Mouse (Mus musculus) liver, embryonic 11.5 days (tissue): ENCODE measurements at regions not wholly inside any gene's neighbourhood (a gene's known extent, or its start where the extent isn't known, plus 50 kb on each side); places are given as distances from the start of the nearest gene placed in this dataset.

Source experiments
- ATAC-seq: fragments of 200-750 bp; cut with Nextera tagmentation; replicated peaks from 2 replicates; pipeline ENCODE4 v1.8.0; 2017; ENCODE audit warnings: moderate number of reproducible peaks, mild to moderate bottlenecking, moderate TSS enrichment, moderate library complexity; ENCODE audit not compliant: low FRiP score
- DNase-seq: peaks from one replicate; pipeline ENCODE4 v3.0.0-alpha.2; 2017; ENCODE audit warnings: low spot score
- H3K27ac ChIP-seq: fragments of 300-500 bp; sonication (generic); 2 replicates; pipeline ENCODE4 v1.5.1; 2014; ENCODE audit warnings: mild to moderate bottlenecking, low read depth, low read length, control low read depth
- H3K27me3 ChIP-seq: fragments of 300-500 bp; sonication (generic); replicated peaks from 2 replicates; pipeline ENCODE4 v1.6.1; 2014; ENCODE audit warnings: low read length, mixed read lengths; ENCODE audit not compliant: control insufficient read depth, insufficient read depth
- H3K36me3 ChIP-seq: fragments of 300-500 bp; sonication (generic); 2 replicates; pipeline ENCODE4 v1.6.1; 2014; ENCODE audit warnings: mild to moderate bottlenecking, low read length, moderate library complexity, mixed read lengths; ENCODE audit not compliant: control insufficient read depth, insufficient read depth
- H3K4me1 ChIP-seq: fragments of 300-500 bp; sonication (generic); replicated peaks from 2 replicates; pipeline ENCODE4 v1.6.1; 2014; ENCODE audit warnings: low read length, mixed read lengths; ENCODE audit not compliant: control insufficient read depth, insufficient read depth
- H3K4me2 ChIP-seq: fragments of 300-500 bp; sonication (generic); 2 replicates; pipeline ENCODE4 v1.6.1; 2014; ENCODE audit warnings: mild to moderate bottlenecking, control low read depth, moderate library complexity
- H3K4me3 ChIP-seq: fragments of 300-500 bp; sonication (generic); 2 replicates; pipeline ENCODE4 v1.5.1; 2014; ENCODE audit warnings: low read depth, low read length, control low read depth
- H3K9ac ChIP-seq: fragments of 300-500 bp; sonication (generic); 2 replicates; pipeline ENCODE4 v1.6.1; 2014; ENCODE audit warnings: low read depth, low read length, control low read depth
- H3K9me3 ChIP-seq: fragments of 300-500 bp; sonication (generic); 2 replicates; pipeline ENCODE4 v1.6.1; 2016; ENCODE audit warnings: low read length, inconsistent platforms, mixed read lengths; ENCODE audit not compliant: control insufficient read depth
- WGBS: fragments of 180-500 bp; shearing (Covaris S2); extraction: QIAGEN DNeasy Blood & Tissue Kit; methylation state at CpG from one replicate; pipeline ENCODE4 v1.1.7; 2014; 5-methylcytosine and 5-hydroxymethylcytosine counted together

GRCm38 (mm10) chr5:74864540-74865157 is 161.9 kb upstream of the Lnx1 start:
- no peak overlapping the region for H3K4me2 ChIP-seq
- no peaks in the 10 kb centered on the region for H3K9me3 ChIP-seq
- no peaks in the 10 kb centered on the region for H3K4me1 ChIP-seq
- 69% methylated on average over 6 of the region's 6 CpGs for WGBS
- H3K27me3 ChIP-seq, result no peaks in the 10 kb centered on the region; the same call in 1 of the 2 replicates
- H3K27ac ChIP-seq, result no peak overlapping the region
- H3K36me3 ChIP-seq, result no peaks in the 10 kb centered on the region
- no peak for DNase-seq
- no peak for ATAC-seq
- H3K4me3 ChIP-seq, result no peak overlapping the region
- no peak overlapping the region for H3K9ac ChIP-seq

GRCm38 (mm10) chr5:74861297-74861696 is 158.6 kb upstream of the Lnx1 start:
- Histone ChIP-seq H3K9ac (no peak overlapping the region), H3K4me1 (no peaks in the 10 kb centered on the region)
- ATAC-seq, result no peak

DNA sequence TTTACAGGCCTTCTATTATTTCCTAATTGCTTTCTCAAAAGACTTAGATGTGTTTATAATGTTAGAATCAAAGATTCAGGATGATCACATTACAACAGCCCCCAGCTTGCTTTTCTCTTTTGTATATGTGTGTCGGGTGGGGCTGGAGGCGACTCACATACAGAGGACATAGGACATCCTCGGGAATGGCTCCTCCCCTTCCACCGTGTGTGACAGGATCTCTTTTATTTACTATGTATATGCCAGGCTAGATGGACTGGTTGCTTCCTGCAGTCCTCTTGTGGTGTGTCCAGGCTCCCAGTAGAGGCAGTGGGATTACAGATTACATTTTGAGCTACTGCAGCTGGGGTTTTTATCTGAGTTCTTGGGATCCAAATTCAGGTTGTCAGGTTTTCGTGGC is 155.1 kb upstream of the Lnx1 start:
- no peak overlapping the region for H3K4me3 ChIP-seq
- no peaks in the 10 kb centered on the region for H3K27me3 ChIP-seq
- DNase-seq (no peak), ATAC-seq (no peak)
- H3K27ac ChIP-seq, result no peak overlapping the region
- no peaks in the 10 kb centered on the region for H3K36me3 ChIP-seq
- no peaks in the 10 kb centered on the region for H3K9me3 ChIP-seq
- no peaks in the 10 kb centered on the region for H3K4me1 ChIP-seq
- no peak overlapping the region for H3K9ac ChIP-seq
- H3K4me2 ChIP-seq, result no peak overlapping the region
- 58% methylated on average over 5 of the region's 5 CpGs for WGBS

More at GRCm38 (mm10) chr5:74861297-74861696, 158.6 kb upstream of the Lnx1 start:
- DNase-seq, result no peak
- Histone ChIP-seq H3K4me3 (no peak overlapping the region), H3K4me2 (no peak overlapping the region), H3K27me3 (no peaks in the 10 kb centered on the region; the same call in 1 of the 2 replicates), H3K36me3 (no peaks in the 10 kb centered on the region), H3K27ac (no peak overlapping the region), H3K9me3 (no peaks in the 10 kb centered on the region)
- 51% methylated on average over 2 of the region's 2 CpGs for WGBS

GRCm38 (mm10) chr5:74857161-74857560 is 154.4 kb upstream of the Lnx1 start:
- no peaks in the 10 kb centered on the region for H3K27me3 ChIP-seq
- no peak overlapping the region for H3K9ac ChIP-seq
- WGBS, result 80% methylated on average over 11 of the region's 11 CpGs
- H3K4me1 ChIP-seq, result no peaks in the 10 kb centered on the region
- no peak for DNase-seq
- H3K36me3 ChIP-seq, result no peaks in the 10 kb centered on the region
- H3K27ac ChIP-seq, result no peak overlapping the region
- ATAC-seq, result no peak
- no peak overlapping the region for H3K4me3 ChIP-seq
- no peaks in the 10 kb centered on the region for H3K9me3 ChIP-seq
- no peak overlapping the region for H3K4me2 ChIP-seq

DNA sequence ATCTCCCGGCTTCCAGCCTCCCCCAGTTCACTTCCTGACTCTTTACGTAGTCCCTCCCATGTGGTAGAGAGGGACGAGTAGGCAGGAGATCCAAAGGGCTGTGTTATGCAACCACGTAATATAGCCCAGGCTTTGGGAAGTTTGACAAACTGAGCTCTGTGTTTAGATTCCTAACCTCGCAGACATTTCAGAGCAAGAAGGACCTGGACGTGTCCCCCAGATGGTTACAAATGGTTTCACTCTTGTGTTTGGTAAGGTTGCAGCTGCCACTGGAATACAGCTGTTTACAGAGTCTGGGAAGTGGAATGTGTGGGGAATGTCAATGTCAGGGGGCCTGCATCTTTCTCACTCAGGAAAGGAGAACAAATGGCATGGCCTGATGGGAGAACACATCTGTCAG is 145.1 kb upstream of the Lnx1 start:
- 50% methylated on average over 6 of the region's 6 CpGs for WGBS
- no peak for ATAC-seq
- no peak overlapping the region for H3K9ac ChIP-seq

DNA sequence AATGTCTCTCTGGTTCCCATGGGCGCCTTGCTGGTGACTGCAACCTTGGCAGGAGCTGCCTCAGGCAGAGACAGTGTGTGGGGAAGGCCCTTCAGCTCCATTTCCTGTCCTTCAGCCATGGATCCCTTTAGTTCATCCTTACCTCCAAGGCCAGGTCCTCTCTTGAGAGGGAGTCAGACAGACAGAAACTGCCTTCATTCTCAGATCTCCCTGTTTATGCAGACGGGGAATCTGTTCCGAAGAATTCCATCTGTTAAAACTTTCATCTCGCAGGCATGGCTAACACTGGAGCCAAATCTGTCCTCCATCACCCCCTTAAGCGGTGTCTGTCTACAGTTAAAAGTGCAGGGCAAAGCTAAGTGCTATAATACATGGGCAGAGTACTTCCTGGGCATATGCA is 144.0 kb upstream of the Lnx1 start:
- H3K36me3 ChIP-seq, result no peaks in the 10 kb centered on the region
- ATAC-seq (no peak), DNase-seq (no peak)
- no peak overlapping the region for H3K9ac ChIP-seq
- H3K27me3 ChIP-seq, result no peaks in the 10 kb centered on the region
- no peak overlapping the region for H3K27ac ChIP-seq
- H3K4me1 ChIP-seq, result no peaks in the 10 kb centered on the region
- H3K9me3 ChIP-seq, result no peaks in the 10 kb centered on the region
- WGBS, result 81% methylated on average over 5 of the region's 5 CpGs
- H3K4me3 ChIP-seq, result no peak overlapping the region
- H3K4me2 ChIP-seq, result no peak overlapping the region

More for the DNA sequence above, 145.1 kb upstream of the Lnx1 start:
- H3K4me3 ChIP-seq, result no peak overlapping the region
- DNase-seq, result no peak
- no peak overlapping the region for H3K27ac ChIP-seq
- no peaks in the 10 kb centered on the region for H3K27me3 ChIP-seq
- no peak overlapping the region for H3K4me2 ChIP-seq
- no peaks in the 10 kb centered on the region for H3K4me1 ChIP-seq
- H3K36me3 ChIP-seq, result no peaks in the 10 kb centered on the region
- no peaks in the 10 kb centered on the region for H3K9me3 ChIP-seq

DNA sequence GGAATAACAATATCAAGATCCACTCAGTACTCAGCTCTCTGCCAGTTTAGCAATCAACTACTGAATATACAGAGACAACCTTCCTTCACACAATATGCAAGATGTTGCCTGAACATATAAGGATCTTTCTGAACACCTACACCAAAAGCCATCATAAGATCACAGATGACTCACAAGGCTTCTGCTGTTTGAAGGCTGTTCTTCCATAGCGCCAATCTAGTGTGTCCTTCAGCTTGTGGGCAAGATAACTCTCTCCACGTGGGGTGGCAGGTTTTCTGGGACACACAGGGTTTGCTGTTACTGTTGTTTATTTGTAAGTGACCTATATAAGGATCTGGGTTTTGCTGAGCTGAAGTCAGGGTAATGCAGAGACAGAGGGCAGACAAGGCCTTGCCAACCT is 131.7 kb upstream of the Lnx1 start:
- ATAC-seq (no peak), DNase-seq (no peak)
- WGBS, result 85% methylated on average over 2 of the region's 2 CpGs
- H3K4me1 ChIP-seq, result no peaks in the 10 kb centered on the region
- H3K4me3 ChIP-seq, result no peak overlapping the region
- no peaks in the 10 kb centered on the region for H3K36me3 ChIP-seq
- H3K9ac ChIP-seq, result no peak overlapping the region
- H3K9me3 ChIP-seq, result no peaks in the 10 kb centered on the region
- no peak overlapping the region for H3K27ac ChIP-seq
- no peak overlapping the region for H3K4me2 ChIP-seq
- no peaks in the 10 kb centered on the region for H3K27me3 ChIP-seq

- ATAC-seq, result no peak
These were observed 131.2 kb upstream of the Lnx1 start for GRCm38 (mm10) chr5:74833887-74834286.

GRCm38 (mm10) chr5:74832011-74832410 is 129.3 kb upstream of the Lnx1 start:
- no peak for ATAC-seq
- 85% methylated on average over 7 of the region's 7 CpGs for WGBS

More at GRCm38 (mm10) chr5:74833887-74834286, 131.2 kb upstream of the Lnx1 start:
- Histone ChIP-seq H3K27me3 (no peaks in the 10 kb centered on the region), H3K9ac (no peak overlapping the region), H3K27ac (no peak overlapping the region), H3K4me3 (no peak overlapping the region), H3K9me3 (no peaks in the 10 kb centered on the region), H3K4me1 (no peaks in the 10 kb centered on the region), H3K4me2 (no peak overlapping the region), H3K36me3 (no peaks in the 10 kb centered on the region)
- DNase-seq, result no peak
- 70% methylated on average over 4 of the region's 4 CpGs for WGBS

More at GRCm38 (mm10) chr5:74832011-74832410, 129.3 kb upstream of the Lnx1 start:
- Histone ChIP-seq H3K4me1 (no peaks in the 10 kb centered on the region), H3K9ac (no peak overlapping the region), H3K9me3 (no peaks in the 10 kb centered on the region), H3K27ac (no peak overlapping the region), H3K4me3 (no peak overlapping the region), H3K4me2 (no peak overlapping the region), H3K27me3 (no peaks in the 10 kb centered on the region), H3K36me3 (no peaks in the 10 kb centered on the region)
- DNase-seq, result no peak
